Mouse (Mus musculus) spleen, adult 2 months (tissue): ENCODE results near the gene Wdr1. TPM values are rescaled to one million over a fixed set of nuclear protein-coding genes. Genes with fewer than 3 reads are reported as not detected.

Experiments
- DNase-seq, 2 experiments: peaks; one replicate each; pipeline versions ENCODE4 v3.0.0 to v3.0.0-alpha.2; 2012 to 2021; ENCODE audit warnings: low spot score in 2 of 2, low read depth in 1 of 2
- H3K27ac ChIP-seq: fragments of 200-500 bp; 2 replicates; pipeline ENCODE4 v1.5.1; 2012; ENCODE audit warnings: low read length, inconsistent platforms; ENCODE audit not compliant: insufficient read depth
- H3K27me3 ChIP-seq: fragments of 200-500 bp; 2 replicates; pipeline ENCODE4 v1.6.1; 2012; ENCODE audit warnings: mild to moderate bottlenecking, moderate library complexity, low read length, inconsistent platforms; ENCODE audit not compliant: control insufficient read depth, insufficient read depth
- H3K36me3 ChIP-seq: fragments of 200-500 bp; 2 replicates; pipeline ENCODE4 v1.6.1; 2012; ENCODE audit warnings: mild to moderate bottlenecking, low read length, inconsistent platforms; ENCODE audit not compliant: control insufficient read depth, insufficient read depth
- H3K4me1 ChIP-seq: fragments of 200-500 bp; 2 replicates; pipeline ENCODE4 v1.6.1; 2011; ENCODE audit warnings: inconsistent platforms; ENCODE audit not compliant: control insufficient read depth, insufficient read depth, insufficient read length
- H3K4me3 ChIP-seq: fragments of 200-500 bp; 2 replicates; pipeline ENCODE4 v1.5.1; 2011; ENCODE audit warnings: mild to moderate bottlenecking, inconsistent platforms; ENCODE audit not compliant: insufficient read depth, insufficient read length; ENCODE audit errors: extremely low read depth
- CTCF ChIP-seq: fragments of 200-500 bp; IDR thresholded peaks from 2 replicates; pipeline ENCODE4 v1.5.1; 2011; ENCODE audit warnings: mild to moderate bottlenecking, inconsistent platforms; ENCODE audit not compliant: insufficient read depth, insufficient read length, insufficient replicate concordance; ENCODE audit errors: extremely low read depth
- POLR2A ChIP-seq: fragments of 200-500 bp; IDR thresholded peaks from 2 replicates; pipeline ENCODE4 v1.6.1; 2011; ENCODE audit warnings: low read depth, low read length, inconsistent platforms
- WGBS: fragments of 180-500 bp; shearing (Covaris S2); methylation state at CpG from one replicate; pipeline ENCODE4 v1.1.7; 2018; 5-methylcytosine and 5-hydroxymethylcytosine counted together
- polyA plus RNA-seq: library from polyadenylated mRNA; depleted of rRNA; stranded (reverse); fragments of >200 nt; gene quantifications from 2 replicates; pipeline ENCODE4 v1.2.3, GENCODE M21; 2012; rRNA removed

Wdr1 gene
- polyA plus RNA-seq, 1 experiment = 172 TPM

- H3K4me1 ChIP-seq = peaks cover 8% of the 10 kb centered on the region
- WGBS = 93% methylated on average over 7 of the region's 7 CpGs
- DNase-seq = no peak
- no peak overlapping the region for H3K4me3 ChIP-seq
- no peaks in the 10 kb centered on the region for H3K27me3 ChIP-seq
- no peak overlapping the region for H3K27ac ChIP-seq
- peaks cover 3% of the 10 kb centered on the region; the same call in 1 of the 2 replicates for H3K36me3 ChIP-seq
- no peak for TF ChIP-seq POLR2A
- no peak for TF ChIP-seq CTCF
Observed at GRCm38 (mm10) chr5:38477731-38478445, 85.1 kb downstream of the Wdr1 start.

- DNase-seq = peak in 1 of 2 experiments; percentile 33
- 97% methylated on average over 25 of the region's 25 CpGs for WGBS
- peaks cover 3% of the 10 kb centered on the region; the same call in 1 of the 2 replicates for H3K36me3 ChIP-seq
- H3K4me3 ChIP-seq = no peak overlapping the region
- H3K27me3 ChIP-seq = no peaks in the 10 kb centered on the region
- no peak overlapping the region for H3K27ac ChIP-seq
- H3K4me1 ChIP-seq = peaks cover 8% of the 10 kb centered on the region
- TF ChIP-seq POLR2A = no peak
- no peak for TF ChIP-seq CTCF
Observed at GRCm38 (mm10) chr5:38476861-38477565, 86.0 kb downstream of the Wdr1 start.

Other genes starting within 250 kb of the Wdr1 start
- gene Drd5, start 243.9 kb downstream of the Wdr1 start, polyA plus RNA-seq = 0.98 and 1.2 TPM in 2 replicates
- 3.2 and 3.3 TPM in 2 replicates for gene Slc2a9, start 60.1 kb downstream of the Wdr1 start, polyA plus RNA-seq
- 0.43 and 0.62 TPM in 2 replicates for gene Zfp518b, start 121.6 kb upstream of the Wdr1 start, polyA plus RNA-seq